Mouse (Mus musculus) embryonic facial prominence, embryonic 11.5 days (tissue): Measurements from ENCODE around the gene Avp. TPM values are rescaled to one million over a fixed set of nuclear protein-coding genes. Genes with fewer than 3 reads are reported as not detected.

Experiments used
- ATAC-seq: fragments of 200-750 bp; cut with Nextera tagmentation; replicated peaks from 2 replicates; pipeline ENCODE4 v1.8.0; 2017; ENCODE audit warnings: low read depth; ENCODE audit not compliant: insufficient number of reproducible peaks, low FRiP score, low TSS enrichment
- DNase-seq: peaks from one replicate; pipeline ENCODE4 v3.0.0-alpha.2; 2015; ENCODE audit warnings: low spot score
- H3K27ac ChIP-seq: fragments of 300-500 bp; sonication (generic); replicated peaks from 2 replicates; pipeline ENCODE4 v1.5.1; 2014; ENCODE audit warnings: mild to moderate bottlenecking, low read depth, low read length, control low read depth
- H3K27me3 ChIP-seq: fragments of 300-500 bp; sonication (generic); 2 replicates; pipeline ENCODE4 v1.6.1; 2014; ENCODE audit warnings: mild to moderate bottlenecking, low read length, moderate library complexity, mixed read lengths; ENCODE audit not compliant: control insufficient read depth, insufficient read depth
- H3K36me3 ChIP-seq: fragments of 300-500 bp; sonication (generic); replicated peaks from 2 replicates; pipeline ENCODE4 v1.6.1; 2014; ENCODE audit warnings: low read depth, mild to moderate bottlenecking, low read length, moderate library complexity, mixed read lengths; ENCODE audit not compliant: control insufficient read depth, insufficient read depth
- H3K4me1 ChIP-seq: fragments of 300-500 bp; sonication (generic); 2 replicates; pipeline ENCODE4 v1.6.1; 2014; ENCODE audit warnings: low read length, mixed read lengths; ENCODE audit not compliant: control insufficient read depth, insufficient read depth
- H3K4me2 ChIP-seq: fragments of 300-500 bp; sonication (generic); 2 replicates; pipeline ENCODE4 v1.6.1; 2014; ENCODE audit warnings: low read depth, mild to moderate bottlenecking, control low read depth, low read length, moderate library complexity
- H3K4me3 ChIP-seq: fragments of 300-500 bp; sonication (generic); 2 replicates; pipeline ENCODE4 v1.5.1; 2014; ENCODE audit warnings: low read depth, low read length, control low read depth
- H3K9ac ChIP-seq: fragments of 300-500 bp; sonication (generic); replicated peaks from 2 replicates; pipeline ENCODE4 v1.6.1; 2014; ENCODE audit warnings: mild to moderate bottlenecking, control low read depth, low read length
- H3K9me3 ChIP-seq: fragments of 300-500 bp; sonication (generic); replicated peaks from 2 replicates; pipeline ENCODE4 v1.6.1; 2016; ENCODE audit warnings: mild to moderate bottlenecking, low read length, inconsistent platforms, mixed read lengths; ENCODE audit not compliant: control insufficient read depth
- WGBS: fragments of 180-500 bp; shearing (Covaris S2); extraction: QIAGEN DNeasy Blood & Tissue Kit; methylation state at CpG from one replicate; pipeline ENCODE4 v1.1.7; 2014; 5-methylcytosine and 5-hydroxymethylcytosine counted together
- polyA plus RNA-seq: library from polyadenylated mRNA; unstranded; fragments of >200 nt; fragmentation: Nextera tagmentation; extraction: Ambion mirVana; gene quantifications from 2 replicates; pipeline ENCODE4 v1.2.1, GENCODE M21; 2014

Gene Avp
- polyA plus RNA-seq, 1 experiment from 2014 or later = not detected

DNA sequence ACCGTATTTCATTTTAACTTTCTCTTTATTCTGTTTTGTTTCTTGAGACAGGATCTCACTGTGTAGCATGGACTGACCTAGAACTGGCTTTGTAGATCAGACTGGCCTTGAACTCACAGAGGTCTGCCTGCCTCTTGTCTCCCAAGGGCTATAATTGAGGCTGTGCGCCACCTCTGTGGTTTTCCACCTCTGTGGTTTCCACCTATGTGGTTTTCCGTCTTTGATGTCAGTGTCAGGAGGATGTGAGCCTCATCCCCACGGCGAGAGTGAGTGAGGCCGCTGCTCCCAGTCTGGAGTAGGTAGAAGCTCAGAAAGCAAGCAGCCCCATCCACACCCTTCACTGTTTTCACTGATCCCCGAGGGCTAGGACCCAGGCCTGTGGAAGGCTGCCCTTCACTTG is 27.5 kb downstream of the Avp start:
- Histone ChIP-seq H3K4me3 (no peak overlapping the region), H3K9me3 (no peaks in the 10 kb centered on the region), H3K4me2 (no peak overlapping the region), H3K36me3 (no peaks in the 10 kb centered on the region), H3K4me1 (no peaks in the 10 kb centered on the region), H3K27ac (no peak overlapping the region), H3K27me3 (no peaks in the 10 kb centered on the region), H3K9ac (no peak overlapping the region)
- no peak for ATAC-seq
- 89% methylated on average over 7 of the region's 7 CpGs for WGBS
- DNase-seq = no peak

DNA sequence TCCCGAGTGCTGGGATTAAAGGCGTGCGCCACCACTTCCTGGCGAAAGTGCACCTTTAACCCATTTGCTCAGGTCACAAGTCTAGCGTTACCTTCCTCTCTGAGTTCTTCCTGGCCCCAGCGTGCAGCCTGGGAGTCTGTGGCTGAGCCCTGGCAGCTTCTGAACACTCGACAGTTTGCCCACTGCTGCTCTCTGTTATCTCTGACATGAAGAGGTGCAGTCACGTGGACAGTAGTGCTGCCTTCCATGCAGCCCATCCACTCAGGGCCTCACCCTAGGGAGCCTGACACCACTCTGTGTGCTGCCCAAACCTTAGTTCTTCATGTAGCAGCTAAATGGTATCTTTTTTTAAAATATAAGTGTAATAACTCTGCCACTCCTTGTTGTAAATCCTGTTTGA is 35.4 kb downstream of the Avp start:
- Histone ChIP-seq H3K27ac (no peak overlapping the region), H3K36me3 (peaks cover 3% of the 10 kb centered on the region), H3K27me3 (no peaks in the 10 kb centered on the region), H3K4me3 (no peak overlapping the region), H3K9ac (no peak overlapping the region), H3K9me3 (no peaks in the 10 kb centered on the region), H3K4me2 (no peak overlapping the region), H3K4me1 (no peaks in the 10 kb centered on the region)
- WGBS = 88% methylated on average over 8 of the region's 8 CpGs
- ATAC-seq = no peak
- DNase-seq = no peak

DNA sequence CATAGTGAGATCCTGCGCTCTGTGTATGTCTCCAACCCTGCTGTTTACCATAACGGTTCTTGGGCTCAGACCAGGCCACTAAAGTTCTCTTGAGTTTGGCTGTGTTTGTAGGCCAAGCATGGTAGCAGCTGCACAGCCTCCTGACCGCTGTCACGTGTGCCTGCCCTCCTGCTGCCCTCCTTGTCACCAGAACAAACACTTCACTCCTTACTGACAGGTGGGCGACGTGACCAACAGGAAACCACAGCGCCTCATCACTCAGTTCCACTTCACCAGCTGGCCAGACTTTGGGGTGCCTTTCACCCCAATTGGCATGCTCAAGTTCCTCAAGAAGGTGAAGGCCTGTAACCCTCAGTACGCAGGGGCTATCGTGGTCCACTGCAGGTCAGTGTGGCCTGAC is 42.1 kb downstream of the Avp start:
- 90% methylated on average over 9 of the region's 9 CpGs for WGBS
- ATAC-seq = no peak
- H3K4me2 ChIP-seq = no peak overlapping the region

DNA sequence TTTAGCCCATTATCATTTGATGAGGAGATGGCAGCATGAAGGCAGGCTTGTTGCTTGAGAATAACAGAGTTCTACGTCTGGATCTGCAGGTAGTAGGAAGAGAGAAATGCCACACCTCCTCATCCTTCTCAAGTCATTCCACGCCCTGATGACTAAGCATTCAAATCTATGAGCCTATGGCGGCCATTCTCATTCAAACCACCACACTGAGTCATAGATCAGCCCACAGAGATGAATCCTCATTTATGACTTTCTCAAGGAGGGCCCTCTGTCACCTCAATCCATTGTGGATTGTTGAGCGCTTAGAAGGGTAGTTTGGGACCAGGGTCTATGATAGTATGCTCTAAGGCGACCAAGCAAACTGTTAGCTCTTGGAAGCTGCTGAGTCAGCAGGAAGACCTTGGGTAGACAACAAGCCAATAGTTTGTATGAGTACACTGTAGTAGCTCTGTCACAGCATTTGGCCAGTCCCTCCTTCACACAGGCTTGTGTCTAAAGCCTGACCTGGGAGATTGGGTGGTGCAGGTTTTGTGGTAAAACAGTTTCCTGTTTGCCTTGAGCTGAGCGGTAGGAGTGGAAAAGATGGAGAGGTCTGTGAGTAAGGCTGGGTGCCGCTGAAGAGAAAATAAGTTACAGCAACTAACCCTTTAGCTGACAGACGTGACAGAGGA is 43.3 kb downstream of the Avp start:
- H3K27ac ChIP-seq = no peak overlapping the region
- 87% methylated on average over 8 of the region's 8 CpGs for WGBS
- no peak overlapping the region for H3K4me2 ChIP-seq
- no peaks in the 10 kb centered on the region for H3K4me1 ChIP-seq
- H3K4me3 ChIP-seq = no peak overlapping the region
- no peaks in the 10 kb centered on the region for H3K27me3 ChIP-seq
- ATAC-seq = no peak
- no peaks in the 10 kb centered on the region for H3K9me3 ChIP-seq
- no peaks in the 10 kb centered on the region; the same call in 1 of the 2 replicates for H3K36me3 ChIP-seq
- no peak overlapping the region for H3K9ac ChIP-seq
- DNase-seq = no peak

More for the DNA sequence above, 42.1 kb downstream of the Avp start:
- Histone ChIP-seq H3K9me3 (no peaks in the 10 kb centered on the region), H3K36me3 (no peaks in the 10 kb centered on the region; the same call in 1 of the 2 replicates), H3K9ac (no peak overlapping the region), H3K27me3 (no peaks in the 10 kb centered on the region), H3K4me3 (no peak overlapping the region), H3K27ac (no peak overlapping the region), H3K4me1 (no peaks in the 10 kb centered on the region)
- DNase-seq = no peak

DNA sequence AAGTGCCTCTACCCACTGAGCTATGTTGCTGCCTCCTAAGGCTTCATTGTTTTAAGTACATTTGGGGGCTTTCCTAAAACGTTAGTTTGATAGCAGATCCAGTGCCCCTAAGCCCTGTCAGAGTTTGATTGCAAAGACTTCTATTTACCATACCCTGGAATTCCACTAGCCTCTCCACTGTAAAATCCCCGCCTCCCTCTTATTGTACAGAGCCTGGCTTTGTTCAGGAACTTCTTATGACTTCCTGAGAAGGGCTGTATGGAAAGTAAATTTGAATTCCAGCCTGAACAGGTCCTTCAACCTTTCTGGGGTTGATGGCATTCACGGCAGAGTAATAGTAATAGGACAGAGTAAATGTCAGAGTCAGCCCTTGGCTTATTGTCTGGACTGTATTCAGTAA is 45.5 kb downstream of the Avp start:
- no peaks in the 10 kb centered on the region for H3K27me3 ChIP-seq
- H3K27ac ChIP-seq = no peak overlapping the region
- H3K4me2 ChIP-seq = no peak overlapping the region
- no peak overlapping the region for H3K4me3 ChIP-seq
- DNase-seq (no peak), ATAC-seq (no peak)
- H3K9me3 ChIP-seq = no peaks in the 10 kb centered on the region
- no peaks in the 10 kb centered on the region for H3K4me1 ChIP-seq
- WGBS = 75% methylated on average over 3 of the region's 3 CpGs
- H3K9ac ChIP-seq = no peak overlapping the region
- no peaks in the 10 kb centered on the region; the same call in 1 of the 2 replicates for H3K36me3 ChIP-seq

DNA sequence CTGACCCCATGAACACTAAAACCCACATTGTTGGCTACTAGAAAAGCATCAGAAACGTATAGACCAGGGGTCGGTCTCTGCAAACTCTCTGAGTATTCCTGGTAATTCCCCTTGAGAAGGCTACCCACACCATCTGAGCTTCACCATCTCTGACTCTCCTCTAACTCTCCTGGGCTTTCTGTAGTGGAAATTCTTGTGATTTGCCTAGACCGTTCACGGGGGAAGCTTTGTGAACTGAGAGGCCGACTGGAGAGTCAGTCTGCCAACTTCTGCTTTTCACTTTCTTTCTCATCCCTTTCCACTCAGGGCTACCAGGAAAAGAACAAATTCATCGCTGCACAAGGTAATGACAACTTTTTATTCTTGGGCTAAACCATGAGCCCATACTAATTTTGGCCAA is 47.3 kb downstream of the Avp start:
- Histone ChIP-seq H3K9me3 (no peaks in the 10 kb centered on the region), H3K9ac (no peak overlapping the region), H3K4me2 (no peak overlapping the region), H3K4me1 (no peaks in the 10 kb centered on the region), H3K36me3 (no peaks in the 10 kb centered on the region), H3K4me3 (no peak overlapping the region), H3K27me3 (no peaks in the 10 kb centered on the region), H3K27ac (no peak overlapping the region)
- no peak for DNase-seq
- ATAC-seq = no peak
- WGBS = 85% methylated on average over 6 of the region's 6 CpGs

DNA sequence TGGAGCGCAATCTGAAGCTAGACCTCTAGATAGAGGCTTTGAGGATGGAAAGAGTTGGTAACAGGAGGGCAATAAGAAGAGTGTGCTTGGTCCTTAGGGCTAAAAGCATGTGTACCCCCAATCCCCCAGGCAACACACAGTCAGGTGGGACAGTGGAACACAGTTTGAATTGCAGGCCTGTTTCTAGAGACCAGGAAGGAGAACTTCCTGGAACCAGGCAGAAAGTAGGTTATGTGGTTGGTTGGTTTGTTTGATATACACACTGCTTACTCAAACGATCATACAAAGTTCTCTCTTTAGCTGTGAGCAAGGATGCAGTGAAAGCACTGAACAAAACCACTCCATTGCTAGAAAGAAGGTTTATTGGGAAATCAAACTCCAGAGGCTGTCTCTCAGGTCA is 50.2 kb downstream of the Avp start:
- Histone ChIP-seq H3K36me3 (no peaks in the 10 kb centered on the region), H3K9me3 (no peaks in the 10 kb centered on the region), H3K4me2 (no peak overlapping the region), H3K4me1 (no peaks in the 10 kb centered on the region), H3K9ac (no peak overlapping the region), H3K27ac (no peak overlapping the region), H3K4me3 (no peak overlapping the region), H3K27me3 (no peaks in the 10 kb centered on the region)
- 84% methylated on average over 2 of the region's 2 CpGs for WGBS
- no peak for DNase-seq
- no peak for ATAC-seq
